Mouse (Mus musculus) testis, adult 2 months (tissue): ENCODE measurements around the gene Pip5k1a.

Experiments used
- CTCF ChIP-seq: fragments of 200-500 bp; IDR thresholded peaks from 2 replicates; pipeline ENCODE4 v1.5.1; 2012; ENCODE audit warnings: low read depth, mild to moderate bottlenecking, inconsistent platforms, low read length, moderate library complexity; ENCODE audit not compliant: control insufficient read depth, insufficient read depth, insufficient replicate concordance
- POLR2A ChIP-seq: fragments of 200-500 bp; IDR thresholded peaks from 2 replicates; pipeline ENCODE4 v1.6.1; 2012; ENCODE audit warnings: low read depth, mild to moderate bottlenecking, inconsistent platforms, low read length, moderate library complexity; ENCODE audit not compliant: control insufficient read depth

DNA sequence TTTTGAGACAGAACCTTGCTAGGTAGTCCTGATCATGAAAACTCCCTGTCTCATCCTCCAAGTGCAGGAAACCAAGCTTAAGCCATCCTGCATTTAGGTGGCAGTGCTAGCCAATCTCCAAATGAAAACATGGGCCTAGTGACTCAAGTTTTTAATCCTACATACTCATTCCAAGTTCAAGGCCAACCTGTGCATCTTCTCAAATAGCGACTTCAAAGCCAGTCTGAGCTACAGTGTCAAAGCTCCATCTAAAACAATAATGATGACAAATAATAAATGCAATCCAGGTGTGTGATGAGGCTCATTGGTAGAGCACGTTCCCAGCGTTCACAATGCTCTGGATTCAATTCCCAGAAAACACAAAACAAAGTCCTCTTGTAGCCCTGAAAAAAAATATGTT, 65.1 kb downstream of the Pip5k1a start:
- TF ChIP-seq POLR2A, result no peak
- no peak for TF ChIP-seq CTCF
